Mouse (Mus musculus): Measurements from ENCODE around the gene Elk3. TPM values are rescaled to one million over a fixed set of nuclear protein-coding genes. Genes with fewer than 3 reads are reported as not detected.
A peak's percentile ranks its signal among the peaks of the same experiment; 100 is the strongest.

The Elk3 gene
- polyA plus RNA-seq, 1 experiment, result 21.6 TPM

DNA sequence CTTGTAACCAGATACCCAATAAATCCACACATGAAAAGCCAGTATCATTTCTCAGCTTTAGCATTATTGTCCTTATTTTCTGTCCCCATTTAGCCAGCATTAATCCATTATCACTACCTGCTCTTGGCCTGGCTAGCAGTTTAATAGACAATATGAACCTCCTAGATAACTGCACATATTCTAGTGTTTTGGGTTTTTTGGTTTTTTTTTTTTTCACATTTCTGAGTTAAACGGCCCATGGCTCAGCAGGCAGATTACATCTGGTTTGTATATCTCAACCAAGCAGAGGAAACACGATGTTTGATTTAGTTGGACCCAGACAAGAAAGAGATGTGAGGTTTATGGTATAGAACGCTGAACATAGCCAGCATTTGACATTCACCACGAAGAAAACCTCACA, 41.2 kb downstream of the Elk3 start:
- no peak for DNase-seq (ENCODE audit: low spot score)

DNA sequence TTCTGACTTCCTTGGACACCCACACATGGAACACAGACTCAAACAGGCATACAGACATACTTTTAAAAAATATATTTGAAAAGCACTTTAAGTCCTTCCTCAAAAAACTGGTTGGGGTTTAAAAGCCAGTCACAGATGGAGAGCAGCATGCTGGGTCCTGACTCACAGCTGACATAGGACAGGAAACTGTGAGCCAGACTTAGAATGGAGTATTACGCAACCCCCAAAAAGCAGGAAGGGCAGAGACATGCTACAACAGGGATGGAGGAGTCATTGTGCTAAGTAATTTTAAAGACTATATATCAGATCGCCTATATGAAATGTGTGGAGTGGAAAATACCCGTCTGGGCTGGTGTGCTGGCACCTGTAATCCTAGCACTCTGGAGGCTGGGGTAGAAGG, 42.6 kb downstream of the Elk3 start:
- DNase-seq (ENCODE audit: low spot score), result no peak

DNA sequence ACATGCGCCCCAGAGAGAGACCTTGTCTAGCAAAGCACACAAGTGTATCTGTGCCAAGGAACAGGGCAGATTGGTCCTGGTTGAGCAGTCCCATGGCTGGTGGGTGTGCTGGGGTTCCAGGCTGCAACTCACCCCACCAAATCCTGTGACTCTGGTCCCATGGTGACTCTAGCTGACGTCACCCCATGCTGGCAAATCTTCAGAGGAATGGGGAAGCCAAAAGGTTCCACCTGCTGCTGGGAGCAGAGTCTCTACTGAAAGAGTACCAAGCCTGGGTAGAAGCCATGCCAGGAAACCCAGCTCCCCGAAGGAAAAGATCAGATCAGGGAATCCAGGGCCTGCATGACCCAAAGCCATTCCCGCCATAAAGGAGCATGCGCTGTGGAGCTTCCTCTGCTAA, 43.4 kb downstream of the Elk3 start:
- DNase-seq (ENCODE audit: low spot score), result no peak

DNA sequence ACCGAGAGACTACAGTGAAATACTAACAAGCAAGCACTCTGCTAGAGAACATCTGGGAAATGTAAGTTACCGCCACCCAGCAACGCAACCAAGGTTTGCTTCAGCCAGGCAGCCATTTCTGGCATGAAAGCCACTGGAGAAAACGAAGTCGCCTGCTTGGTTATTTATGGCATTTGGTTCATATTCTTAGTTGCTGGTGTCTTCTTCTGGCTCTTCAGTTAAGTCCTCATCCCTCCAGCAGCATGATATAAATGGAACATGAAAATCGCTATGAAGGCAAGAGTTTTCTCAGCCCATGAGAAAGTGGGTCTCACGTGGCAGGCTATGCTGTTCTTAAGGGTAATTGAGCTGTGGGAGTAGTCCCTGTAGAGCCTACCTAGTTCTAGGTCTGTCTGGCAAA, 44.4 kb downstream of the Elk3 start:
- no peak for DNase-seq (ENCODE audit: low spot score)

DNA sequence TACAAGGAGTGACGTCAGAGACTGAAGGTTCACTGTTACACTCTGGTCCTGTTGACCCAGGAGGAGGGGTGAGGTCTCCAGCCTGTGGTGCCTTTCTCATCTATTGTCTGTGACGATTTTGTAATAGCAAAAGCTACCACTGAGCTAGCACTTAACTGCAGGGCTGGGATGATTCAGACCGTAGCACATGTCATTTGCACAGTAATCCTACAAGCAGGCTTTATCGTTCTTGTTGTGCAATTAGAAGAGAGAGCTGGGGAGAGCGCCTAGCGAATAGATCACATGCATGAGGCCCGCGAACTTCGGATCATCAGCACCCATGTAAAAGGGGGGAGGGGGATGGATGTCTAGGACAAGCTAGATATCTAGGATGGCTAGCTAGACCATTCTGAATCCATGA, 45.1 kb downstream of the Elk3 start:
- DNase-seq (ENCODE audit: low spot score), result no peak

DNA sequence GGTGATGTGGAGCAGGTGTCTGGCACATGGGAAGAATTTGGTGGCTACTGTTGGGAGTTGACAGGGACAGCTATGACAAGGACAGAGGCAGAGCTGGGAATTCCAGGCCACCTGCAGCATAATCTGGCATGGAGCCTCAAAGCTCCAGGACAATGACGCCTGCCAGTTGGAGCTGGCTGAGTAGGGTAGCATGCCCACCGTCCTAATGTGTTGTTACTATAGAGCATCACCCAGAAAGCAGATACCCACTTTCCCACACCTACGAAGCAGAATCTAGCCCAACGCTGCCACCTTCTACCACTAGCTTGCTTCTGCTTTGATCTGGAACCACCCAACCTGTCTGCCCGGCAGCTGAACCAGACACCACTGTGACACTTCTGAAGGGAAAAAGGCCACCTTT, 46.9 kb downstream of the Elk3 start:
- DNase-seq (ENCODE audit: low spot score), result no peak

DNA sequence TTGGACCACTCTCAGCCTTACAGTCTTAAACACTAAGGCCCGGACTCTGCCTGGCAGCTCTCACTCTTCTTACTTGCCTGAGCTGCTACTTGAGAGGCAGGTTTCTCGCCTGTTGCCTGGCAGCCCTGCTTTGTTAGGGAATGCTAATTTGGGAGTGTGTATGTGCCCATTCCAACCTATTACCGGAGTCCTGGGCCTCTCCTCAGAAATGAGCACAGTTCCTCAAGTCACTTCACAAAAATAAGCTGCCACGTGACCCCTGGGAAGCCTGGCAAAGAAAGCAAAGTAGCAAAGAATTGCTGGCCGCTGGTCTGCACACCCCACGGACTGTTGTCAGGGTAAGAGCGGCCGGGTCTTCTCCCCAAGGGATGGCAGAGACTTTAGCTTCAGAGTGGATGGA, 47.5 kb downstream of the Elk3 start:
- DNase-seq (ENCODE audit: low spot score), result no peak

DNA sequence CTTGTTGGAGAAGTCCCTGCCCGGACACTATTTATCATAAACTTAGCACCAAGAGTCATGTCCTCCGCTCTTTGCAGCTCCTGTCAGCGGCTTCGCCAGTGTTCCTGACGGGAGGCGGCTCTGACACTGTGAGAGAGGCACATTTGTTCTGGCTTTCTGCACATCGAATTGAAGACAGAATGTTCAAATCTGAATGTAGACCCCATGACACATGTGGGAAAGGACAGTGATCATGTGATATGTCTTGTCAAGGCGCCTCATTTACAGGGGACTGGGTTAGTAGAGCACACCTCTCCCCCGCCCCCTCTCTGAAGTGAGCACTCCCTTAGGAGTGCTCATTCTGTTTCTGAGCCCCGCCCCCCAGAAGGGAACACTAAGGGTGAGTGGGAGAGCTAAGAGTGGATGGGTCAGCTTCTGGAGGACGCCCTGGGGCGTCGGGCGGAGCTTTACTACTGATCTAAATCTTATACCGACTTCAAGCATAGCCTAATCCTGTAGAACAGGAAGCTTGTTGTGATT, 48.9 kb downstream of the Elk3 start:
- DNase-seq (ENCODE audit: low spot score), result no peak

DNA sequence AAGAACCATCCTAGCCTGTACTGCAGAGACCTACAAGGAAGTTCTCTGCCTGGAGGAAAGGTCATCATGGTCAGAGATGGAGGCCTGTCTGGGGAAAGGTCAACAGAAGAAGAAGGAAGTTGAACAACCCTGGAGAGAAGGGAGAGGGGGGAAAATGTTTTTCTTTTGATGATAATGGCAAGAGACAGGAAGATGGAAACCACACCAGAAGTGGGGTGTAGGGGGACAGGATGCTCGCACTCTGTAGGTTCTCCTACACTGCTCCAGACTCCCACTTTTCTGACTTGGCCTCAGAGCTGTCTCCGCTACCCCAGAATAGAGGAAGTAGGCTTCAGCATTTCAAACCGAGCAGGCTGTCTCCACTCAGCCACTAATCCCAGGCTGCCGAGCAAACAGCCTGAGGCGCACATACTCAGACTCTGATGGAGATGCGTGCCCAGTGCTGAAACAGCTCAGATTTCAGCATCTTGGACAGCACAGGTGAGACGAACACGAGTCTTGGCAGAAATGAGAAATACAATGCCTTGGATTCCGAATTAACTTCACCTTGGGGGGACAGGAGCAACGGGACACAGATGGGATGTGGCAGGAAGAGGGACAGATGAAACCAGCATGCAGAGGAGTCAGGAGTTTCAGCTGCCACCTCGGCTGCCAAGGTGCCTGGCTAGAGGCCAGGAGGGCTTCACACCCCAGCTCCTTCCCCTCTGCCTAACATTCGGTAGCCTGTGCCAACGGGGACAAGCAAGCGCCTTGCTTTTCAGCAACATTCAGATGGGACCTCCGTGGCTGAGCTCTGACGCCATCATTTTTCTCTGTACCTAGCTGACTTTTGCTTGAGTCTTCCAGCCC, 49.6 kb downstream of the Elk3 start:
- DNase-seq (ENCODE audit: low spot score), result peak; percentile 19

DNA sequence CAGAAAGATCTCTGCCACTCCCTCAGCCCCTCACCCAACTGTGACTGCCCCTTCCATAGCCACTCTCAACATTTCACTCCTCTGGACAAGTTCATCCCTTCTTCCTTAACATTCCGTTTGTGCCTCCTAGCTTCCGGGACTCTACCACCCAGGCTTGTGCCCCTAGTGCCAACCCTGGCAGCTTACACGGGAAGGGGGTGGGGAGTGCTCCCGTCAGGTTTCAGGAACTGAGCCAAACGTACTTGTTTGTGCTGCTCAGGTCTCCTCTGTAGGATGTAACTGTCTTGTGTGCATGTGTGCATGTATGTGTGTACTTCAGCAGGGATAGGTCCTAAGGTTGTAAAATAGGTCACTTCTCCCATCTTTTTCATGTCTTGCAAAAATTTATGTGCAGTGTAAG, 51.1 kb downstream of the Elk3 start:
- peak; percentile 14 for DNase-seq (ENCODE audit: low spot score)

DNA sequence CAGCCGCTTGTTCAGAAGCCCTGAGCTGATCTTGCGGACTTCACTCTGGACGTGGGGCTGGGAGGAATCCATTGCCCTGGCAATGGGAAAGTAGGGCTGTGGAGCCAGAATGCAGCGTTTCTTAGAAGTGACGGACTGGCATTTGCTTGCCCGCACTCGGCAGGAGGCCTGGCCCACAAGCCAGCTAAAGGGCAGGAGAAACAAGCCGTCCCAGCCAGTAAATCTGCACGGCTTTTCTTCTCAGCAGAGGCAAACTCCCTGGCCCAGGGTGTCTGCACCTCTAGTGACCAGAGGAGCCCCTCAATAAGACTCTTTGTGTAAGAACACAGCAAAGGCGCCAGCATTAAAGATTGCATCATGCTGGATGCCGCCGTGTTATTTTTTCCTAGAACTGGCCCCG, 55.6 kb downstream of the Elk3 start:
- no peak for DNase-seq (ENCODE audit: low spot score)

DNA sequence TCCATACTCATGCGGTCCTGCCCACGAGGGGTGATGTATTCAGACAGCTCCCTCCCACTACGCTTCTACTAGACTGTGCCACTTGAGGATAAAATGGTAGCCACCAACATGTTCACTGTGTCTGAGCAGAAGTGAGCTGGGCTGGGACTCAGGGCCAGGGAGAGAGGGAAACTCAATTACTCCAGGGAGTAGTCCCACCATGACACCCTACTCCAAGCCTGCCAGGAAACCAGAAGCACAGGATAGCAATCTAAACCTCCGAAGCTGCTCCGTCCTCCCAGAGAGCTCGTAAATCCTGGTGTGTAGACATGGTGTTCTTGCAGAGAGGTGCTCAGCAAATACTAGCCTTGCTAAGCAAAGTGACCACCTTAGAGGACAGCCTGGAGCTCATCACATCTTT, 57.8 kb downstream of the Elk3 start:
- no peak for DNase-seq (ENCODE audit: low spot score)

DNA sequence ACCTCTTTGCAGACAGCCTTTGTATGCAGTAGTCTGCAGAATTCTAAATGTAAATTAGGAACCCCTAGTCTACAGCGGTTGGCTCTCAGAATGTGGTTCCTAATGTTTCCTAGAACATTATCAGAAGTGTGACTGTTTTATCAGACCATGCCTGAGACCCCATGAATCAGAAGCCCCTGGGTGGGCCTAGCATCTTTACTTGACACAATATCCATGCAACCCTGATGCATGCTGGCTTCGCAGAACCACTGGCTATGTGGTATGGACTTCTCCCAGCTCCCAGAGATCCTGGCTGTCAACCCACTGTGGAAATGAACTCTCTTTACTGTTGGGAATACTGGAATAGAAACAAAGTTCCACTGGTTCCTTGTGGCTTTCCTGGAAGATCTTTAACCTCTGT, 58.3 kb downstream of the Elk3 start:
- no peak for DNase-seq (ENCODE audit: low spot score)

DNA sequence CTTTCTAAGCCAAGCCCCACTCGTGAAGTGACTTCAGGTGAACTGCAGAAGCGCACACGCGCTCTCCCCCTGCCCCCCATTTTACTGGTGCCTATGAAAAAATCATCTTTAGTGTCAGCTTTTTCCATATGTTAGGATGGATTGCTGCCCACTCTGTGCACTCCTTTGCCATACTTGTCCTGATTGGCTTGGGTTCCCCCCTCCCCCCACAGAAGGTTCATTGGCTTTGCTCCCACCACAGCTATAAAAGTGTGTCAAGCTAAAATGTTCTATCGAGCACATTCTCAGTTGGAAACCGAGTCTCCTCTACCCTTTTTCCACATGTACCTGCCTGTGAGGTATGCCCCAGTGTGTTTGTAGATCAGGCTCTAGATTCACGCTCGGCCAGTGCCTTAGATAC, 59.5 kb downstream of the Elk3 start:
- no peak for DNase-seq (ENCODE audit: low spot score)

DNA sequence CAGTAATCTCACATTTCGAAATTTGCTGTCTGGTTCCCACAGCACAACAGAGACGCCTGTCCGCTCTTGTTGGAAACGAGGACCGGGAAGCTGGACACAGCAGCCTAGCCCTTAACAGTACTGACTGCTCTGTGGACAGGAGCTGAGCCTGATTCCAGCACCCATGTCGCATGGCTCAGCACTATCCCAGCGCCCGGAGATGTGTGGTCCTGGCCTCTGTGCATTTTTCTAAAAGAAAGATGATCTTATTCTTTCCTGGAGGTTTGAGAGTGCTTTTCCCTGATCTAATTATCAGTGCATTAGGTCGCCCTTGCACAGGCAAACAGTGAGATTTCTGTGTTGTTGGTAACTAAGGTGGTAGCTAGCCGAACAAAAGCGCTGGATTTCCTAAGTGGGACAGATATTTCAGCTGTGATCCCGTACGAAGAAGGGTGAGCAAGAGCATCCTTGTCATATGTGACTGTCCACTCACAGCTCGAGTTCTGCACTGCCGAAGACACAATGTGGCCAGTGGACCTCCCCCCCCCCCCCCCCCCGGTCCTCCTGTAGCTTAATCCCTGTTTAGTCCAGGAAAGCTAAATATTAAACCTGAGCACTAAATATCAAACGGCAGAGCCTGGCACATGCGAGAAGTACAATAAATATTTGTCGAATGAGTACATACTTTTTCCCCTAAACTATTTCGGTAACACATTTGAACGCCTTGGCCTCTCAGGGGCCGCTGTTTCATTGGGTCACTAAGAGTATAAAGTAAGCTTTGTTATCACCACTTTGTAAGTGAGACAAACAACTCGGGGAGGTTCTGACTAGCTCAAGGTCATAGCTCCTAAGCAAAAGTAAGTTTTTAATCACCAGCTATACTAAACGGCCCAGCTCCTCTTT, 60.3 kb downstream of the Elk3 start:
- no peak for DNase-seq (ENCODE audit: low spot score)

DNA sequence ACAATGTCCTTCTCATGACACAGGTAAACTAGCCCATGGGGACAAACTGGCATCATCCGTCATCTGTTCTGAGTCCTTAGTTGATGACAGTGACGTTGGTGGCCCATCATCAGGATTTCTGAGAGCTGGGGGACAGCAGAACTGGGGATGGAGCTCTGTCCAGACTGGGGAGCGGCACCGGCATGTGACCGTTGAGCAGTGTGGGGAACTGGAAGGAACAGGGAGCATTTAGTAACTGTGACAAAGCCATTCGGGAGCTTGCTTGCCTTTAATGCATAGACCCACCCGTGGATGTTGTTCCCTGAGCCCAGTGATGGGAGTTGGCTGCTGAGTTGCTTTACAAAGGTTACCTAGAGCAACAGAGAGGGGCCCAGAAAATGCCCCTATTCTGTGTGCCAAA, 61.0 kb downstream of the Elk3 start:
- no peak for DNase-seq (ENCODE audit: low spot score)

DNA sequence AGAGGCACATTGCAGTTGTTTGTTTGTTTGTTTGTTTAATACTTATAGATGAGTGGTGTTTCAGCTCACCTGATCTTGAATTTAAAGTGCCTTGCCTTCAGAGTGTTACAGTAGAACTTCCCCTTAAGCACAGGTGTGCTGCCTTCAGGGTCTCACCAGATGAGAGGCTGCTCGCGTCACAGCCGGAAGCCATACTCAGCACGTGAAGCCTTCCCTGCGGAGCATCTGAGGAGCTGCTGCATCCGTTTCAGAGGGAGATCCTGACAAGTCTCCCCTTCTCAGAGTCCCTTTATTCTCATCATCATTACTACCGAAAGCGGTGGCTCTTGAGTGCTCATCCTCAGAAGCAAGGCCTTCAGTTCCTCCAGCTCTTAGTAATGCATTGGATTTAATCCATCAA, 62.5 kb downstream of the Elk3 start:
- no peak for DNase-seq (ENCODE audit: low spot score)

DNA sequence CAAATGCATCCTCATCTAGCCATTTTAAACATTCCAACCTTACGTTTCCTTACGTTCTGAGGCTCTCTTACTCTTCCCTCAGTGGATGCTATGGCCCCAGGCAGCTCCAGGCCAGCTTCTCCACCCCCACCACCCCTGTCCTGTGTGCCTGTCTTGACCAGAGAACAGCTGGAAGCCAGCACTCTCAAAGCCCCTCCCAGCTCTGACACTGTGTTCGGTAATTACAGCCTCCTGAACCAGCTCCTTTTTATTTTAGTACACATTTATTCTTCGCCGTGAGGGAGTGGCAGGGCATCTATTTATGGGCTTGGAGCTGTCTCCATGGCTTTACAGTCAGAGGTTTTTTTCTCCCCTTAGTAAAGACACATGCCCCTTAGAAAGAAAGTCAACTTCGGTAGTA, 63.0 kb downstream of the Elk3 start:
- DNase-seq (ENCODE audit: low spot score), result no peak

DNA sequence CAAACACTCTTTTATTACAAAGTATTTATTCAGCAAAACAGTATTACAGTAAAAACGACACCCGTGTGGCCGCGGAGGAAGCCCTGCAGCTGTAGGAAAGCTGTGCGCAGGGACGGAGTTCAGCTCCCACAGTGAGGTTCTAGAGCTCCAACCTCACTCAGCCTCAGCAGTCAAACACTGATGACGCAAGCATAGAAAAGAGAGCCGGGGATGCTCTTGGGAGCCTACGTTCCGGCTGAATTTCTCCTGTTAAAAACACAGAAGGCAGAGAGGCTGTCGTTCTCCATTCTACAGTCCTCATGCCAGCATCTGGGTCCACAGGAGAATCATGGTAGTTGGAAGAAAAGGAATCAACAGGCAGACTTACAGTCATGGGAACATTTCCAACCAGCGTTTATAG, 63.5 kb downstream of the Elk3 start:
- no peak for DNase-seq (ENCODE audit: low spot score)

DNA sequence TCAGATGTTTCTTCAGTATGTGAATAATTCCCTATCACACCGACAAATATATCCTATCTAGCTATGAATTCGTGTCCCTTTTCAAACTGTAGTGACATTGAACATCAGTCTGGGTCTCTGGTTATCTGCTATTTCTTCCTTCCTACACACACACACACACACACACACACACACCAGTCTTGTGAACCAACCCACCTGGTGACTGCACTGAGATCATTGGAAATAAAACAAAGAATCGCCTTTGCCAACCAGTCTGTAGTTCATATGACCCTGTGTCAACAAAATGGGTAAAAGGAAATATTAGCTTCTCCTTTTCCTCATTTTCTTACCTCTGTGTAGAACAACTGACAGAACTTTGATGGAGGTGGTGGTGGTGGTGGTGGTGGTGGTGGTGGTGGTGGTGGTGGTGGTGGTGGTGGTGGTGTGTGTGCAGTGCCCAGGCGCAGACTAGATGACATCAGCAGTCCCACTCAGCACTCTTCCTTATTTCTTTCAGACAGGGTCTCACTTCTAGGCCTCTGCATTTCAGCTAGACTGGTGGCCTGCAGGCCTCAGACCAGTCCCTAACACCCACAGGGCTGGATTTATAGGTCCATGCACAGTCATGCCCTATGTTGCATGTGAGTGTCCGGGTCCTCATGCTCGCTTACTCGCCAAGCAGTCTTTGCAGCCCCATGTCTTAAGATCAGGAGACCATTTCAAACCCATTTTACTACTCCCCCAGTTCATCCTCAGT, 64.6 kb downstream of the Elk3 start:
- DNase-seq (ENCODE audit: low spot score), result no peak

DNA sequence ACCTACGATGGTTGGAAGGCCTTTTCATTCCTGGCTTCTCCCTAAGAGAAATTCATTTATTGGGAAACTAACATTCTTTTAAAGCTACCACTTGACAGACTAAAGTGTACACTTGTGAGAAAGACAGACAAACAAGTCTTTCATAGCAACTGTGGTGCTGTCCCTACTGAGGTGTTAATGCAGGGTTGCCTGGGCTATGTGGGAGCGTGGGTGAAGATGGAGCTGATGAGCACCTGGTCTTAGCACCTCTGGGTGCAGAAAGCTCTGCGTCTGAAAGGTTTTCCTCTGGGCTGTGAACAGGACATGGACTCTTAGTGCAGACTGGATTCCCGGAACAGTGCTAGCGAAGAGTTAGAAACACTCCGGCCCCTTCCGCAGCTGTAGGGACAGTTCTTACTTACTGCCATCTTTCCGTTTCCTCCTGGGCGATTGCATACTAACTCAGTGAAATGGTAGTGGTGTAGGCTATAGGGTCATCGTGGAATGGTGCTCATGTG, 66.7 kb downstream of the Elk3 start:
- no peak for DNase-seq (ENCODE audit: low spot score)

DNA sequence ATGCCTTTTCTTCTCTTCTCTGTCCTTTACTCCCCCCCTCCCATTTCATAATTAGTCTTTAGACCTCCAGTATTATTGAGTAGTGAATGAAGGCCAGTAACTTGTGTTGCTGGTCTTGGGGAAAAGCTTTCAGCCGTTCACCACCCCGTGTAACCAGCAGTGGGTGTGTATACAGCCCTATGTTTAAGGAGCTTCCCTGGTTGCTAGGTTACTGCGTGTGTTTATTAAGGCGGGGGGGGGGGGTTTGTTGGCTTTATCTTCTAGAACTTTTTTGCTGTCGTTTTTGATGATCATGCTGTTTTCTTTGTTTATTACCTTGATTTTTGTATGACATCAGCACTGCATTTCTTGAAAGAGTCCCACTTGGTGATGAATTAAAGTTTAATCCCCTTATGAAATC, 68.1 kb downstream of the Elk3 start:
- DNase-seq (ENCODE audit: low spot score), result no peak
